Mouse (Mus musculus) urinary bladder, postnatal 36 days (tissue): Measurements from ENCODE around the gene 4930503B20Rik.

Experiments used
- DNase-seq, 2 experiments: peaks; one replicate each; pipeline ENCODE4 v3.0.0; 2022; ENCODE audit warnings: low spot score in 2 of 2, mixed read lengths in 1 of 2

4930503B20Rik gene

DNA sequence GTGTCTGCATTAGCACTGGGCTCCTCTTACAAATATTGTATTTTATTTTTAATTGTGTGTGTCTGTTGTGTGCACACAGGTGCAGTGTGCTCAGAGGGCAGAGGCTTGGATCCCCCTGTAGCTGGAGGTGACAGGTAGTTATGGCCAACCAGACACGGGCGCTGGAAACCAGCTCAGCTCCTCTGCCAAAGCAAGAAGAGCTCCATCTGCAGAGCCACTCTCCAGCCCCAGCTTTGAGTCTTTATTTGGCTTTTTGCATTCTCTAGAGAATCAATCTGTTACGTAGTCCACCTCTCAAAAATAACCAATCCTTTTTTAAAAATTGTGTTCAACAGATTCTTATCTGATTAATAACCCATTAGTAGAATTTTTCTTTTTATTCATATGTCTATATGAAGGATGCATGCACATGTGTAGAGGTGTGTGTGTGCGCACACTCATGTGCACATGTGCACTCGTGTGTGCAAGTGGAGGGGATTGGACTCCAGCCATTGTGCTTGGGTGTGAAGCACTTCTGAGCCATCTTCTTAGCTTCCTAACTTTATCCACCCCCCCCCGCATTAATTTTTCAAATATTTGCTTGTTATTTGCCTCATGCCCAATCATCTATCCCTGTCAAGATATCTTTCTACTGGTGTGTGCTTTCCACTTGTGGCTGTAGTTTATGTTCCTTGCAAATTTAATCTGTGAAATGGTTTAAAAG lies 51.8 kb downstream of the 4930503B20Rik start:
- no peak for DNase-seq

DNA sequence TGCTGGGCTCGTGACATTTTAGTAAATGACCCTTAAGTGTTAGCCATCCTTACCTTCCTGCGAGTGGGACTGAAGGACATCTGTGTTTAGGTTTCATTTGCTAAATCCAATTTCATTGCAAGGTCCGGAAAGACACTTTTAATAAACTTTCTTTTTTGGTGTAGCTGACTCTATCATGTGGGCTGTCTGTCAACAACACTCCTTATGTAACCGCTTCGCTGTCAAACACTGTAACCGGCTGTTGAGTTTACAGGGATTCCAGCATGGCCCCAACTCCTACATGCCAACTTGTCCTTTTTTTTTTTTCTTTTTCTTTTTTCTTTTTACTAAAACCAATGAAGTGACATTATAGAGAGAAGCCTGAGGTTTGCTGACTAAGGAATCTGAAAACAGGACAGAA lies 52.7 kb downstream of the 4930503B20Rik start:
- DNase-seq, result no peak

DNA sequence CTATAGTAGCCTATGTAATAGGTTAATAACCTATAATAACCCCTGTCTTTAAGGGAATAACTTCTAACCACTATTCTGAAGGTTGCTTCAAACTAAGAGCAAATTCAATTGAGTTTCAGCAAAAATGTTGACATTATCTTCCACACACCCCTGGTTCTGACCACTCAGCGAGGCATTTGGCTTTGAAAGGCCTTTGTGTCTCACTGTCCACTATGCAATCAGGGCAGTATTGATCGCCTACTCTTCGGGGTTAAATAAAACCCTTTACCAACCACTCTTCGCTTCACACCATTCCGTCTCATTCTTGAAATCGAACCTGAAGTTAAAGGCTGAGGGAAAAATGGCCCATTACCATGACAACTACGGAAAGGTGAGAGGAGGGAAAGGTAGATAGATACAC lies 54.3 kb downstream of the 4930503B20Rik start:
- DNase-seq, result no peak

DNA sequence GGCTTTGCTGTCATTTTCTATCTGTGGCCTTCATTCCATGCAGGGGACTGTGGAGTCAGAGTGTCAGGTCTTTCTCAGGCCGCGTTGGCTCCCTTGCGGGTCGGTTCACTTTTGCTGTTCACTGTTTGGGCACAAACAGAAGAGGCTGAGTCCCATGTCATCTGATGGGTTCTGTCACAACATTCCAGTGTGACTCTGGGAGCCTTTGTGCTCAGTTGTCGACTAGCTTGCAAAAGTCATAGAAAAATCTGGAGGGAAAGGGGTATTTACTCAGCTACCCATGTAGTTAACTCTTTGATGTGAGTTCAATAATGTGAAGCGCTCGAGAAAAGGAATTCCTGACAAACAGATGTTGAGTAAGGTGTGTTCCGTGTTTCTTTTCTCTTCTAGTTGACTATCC lies 54.7 kb downstream of the 4930503B20Rik start:
- DNase-seq, result no peak

DNA sequence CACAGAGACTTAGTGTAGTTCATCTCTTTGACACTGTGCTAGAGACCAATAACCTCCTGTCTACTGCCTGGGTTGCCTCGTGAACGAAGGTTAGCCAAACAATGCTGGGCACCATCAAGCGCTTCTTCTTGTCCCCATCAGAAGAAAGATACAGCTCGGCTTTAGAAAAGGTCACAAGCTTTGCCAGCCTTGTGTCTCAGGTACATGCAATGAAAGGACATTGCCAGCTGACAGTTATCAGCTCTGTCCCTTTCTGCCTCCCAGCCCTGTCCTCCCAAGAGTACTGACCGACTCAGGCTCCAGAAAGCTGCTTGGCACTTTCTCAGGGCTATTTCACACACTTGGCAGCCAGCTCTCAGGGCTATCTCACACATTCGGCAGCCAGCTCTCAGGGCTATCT lies 55.7 kb downstream of the 4930503B20Rik start:
- DNase-seq, result no peak
